Mouse (Mus musculus) liver, adult 2 months (tissue): Measurements from ENCODE around the gene Ccdc191.

Source experiments
- CTCF ChIP-seq: fragments of 200-500 bp; IDR thresholded peaks from 2 replicates; pipeline ENCODE4 v1.5.1; 2011; ENCODE audit warnings: low read depth, low read length, control low read depth
- POLR2A ChIP-seq: fragments of 200-500 bp; IDR thresholded peaks from 2 replicates; pipeline ENCODE4 v1.6.1; 2011; ENCODE audit warnings: low read length, control low read depth; ENCODE audit not compliant: insufficient read depth; ENCODE audit errors: extremely low read depth

DNA sequence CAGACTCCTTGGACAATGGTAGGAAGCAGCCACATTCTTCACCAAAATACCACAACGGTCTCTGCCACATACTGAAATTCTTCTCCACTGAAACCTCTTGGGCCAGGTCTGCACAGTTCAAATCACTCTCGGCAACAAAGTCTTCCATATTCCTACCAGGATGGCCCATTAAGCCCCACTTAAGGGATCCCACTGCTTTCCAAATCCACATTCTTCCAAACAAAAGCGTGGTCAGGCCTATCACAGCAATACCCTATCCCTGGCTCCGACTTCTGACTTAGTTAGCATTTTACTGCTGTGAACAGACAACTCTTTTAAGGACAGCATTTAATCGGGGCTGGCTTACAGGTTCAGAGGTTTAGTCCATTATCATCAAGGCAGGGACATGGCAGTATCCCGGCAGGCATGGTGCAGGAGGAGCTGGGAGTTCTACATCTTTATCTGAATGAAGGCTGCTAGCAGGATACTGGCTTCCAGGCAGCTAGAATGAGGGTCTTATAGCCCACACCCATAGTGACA is 36.8 kb downstream of the Ccdc191 start, which contains the start of gene Qtrt2:
- TF ChIP-seq POLR2A, result no peak
- no peak for TF ChIP-seq CTCF
